Mouse (Mus musculus): ENCODE measurements around the gene Cript. TPM values are rescaled to one million over a fixed set of nuclear protein-coding genes. Genes with fewer than 3 reads are reported as not detected.
"Not testable (repeated sequence)": the region's sequence is repeated elsewhere in the genome, so short reads cannot be mapped to it uniquely, and the experiment has no call there.

Cript gene
- polyA plus RNA-seq, 1 experiment from 2014 or later: 115 TPM

DNA sequence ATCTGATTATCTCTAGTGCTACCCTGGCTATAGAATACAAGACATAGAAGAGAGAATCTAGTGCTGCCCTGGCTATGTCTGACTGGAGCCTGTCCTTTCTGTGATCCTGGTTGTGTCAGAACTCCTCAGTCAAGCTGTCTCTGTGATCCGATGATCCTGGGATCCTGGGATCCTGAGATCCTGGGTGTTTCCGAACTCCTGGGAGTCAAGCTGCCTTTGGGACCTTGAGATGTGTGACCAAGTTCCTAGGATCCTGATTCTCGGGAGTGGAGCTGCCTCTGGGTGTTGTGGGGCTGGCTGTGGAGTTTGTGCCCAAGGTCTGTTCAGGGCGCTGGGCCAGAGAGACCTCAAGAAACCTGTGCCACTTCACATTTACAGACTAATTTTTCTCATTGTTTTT lies 43.6 kb downstream of the Cript start:
- no peaks in the 10 kb centered on the region for H3K27me3 ChIP-seq (replicated peaks)
- no peak overlapping the region for H3K4me2 ChIP-seq
- H3K27ac ChIP-seq (ENCODE audit: poor library complexity, severe bottlenecking): no peak overlapping the region
- H3K36me3 ChIP-seq: no peaks in the 10 kb centered on the region
- no peak for ATAC-seq (ENCODE audit: insufficient number of reproducible peaks, low FRiP score)
- WGBS: 80% methylated on average over 4 of the region's 4 CpGs
- no peaks in the 10 kb centered on the region for H3K4me1 ChIP-seq (replicated peaks)
- no peak overlapping the region for H3K4me3 ChIP-seq
- H3K9ac ChIP-seq: no peak overlapping the region
- H3K9me3 ChIP-seq (replicated peaks): no peaks in the 10 kb centered on the region

DNA sequence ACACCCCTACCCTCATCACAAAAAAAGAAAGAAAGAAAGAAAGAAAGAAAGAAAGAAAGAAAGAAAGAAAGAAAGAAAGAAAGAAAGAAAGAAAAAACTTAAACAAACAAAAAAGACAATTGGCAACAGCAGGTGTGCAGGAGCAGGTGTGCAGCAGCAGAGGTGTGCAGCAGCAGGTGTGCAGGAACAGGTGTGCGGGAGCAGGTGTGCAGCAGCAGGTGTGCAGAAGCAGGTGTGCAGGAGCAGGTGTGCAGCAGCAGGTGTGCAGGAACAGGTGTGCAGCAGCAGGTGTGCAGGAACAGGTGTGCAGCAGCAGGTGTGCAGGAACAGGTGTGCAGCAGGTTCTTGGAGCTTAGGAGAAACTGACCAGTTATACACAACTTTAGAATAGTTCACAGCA lies 46.8 kb downstream of the Cript start:
- not testable (repeated sequence) for H3K9ac ChIP-seq; ATAC-seq (ENCODE audit: insufficient number of reproducible peaks, low FRiP score); H3K9me3 ChIP-seq (replicated peaks); H3K27me3 ChIP-seq (replicated peaks); H3K4me2 ChIP-seq; H3K4me1 ChIP-seq (replicated peaks); H3K4me3 ChIP-seq; H3K36me3 ChIP-seq; H3K27ac ChIP-seq (ENCODE audit: poor library complexity, severe bottlenecking)
- WGBS: 87% methylated on average over 1 of the region's 1 CpGs

GRCm38 (mm10) chr17:87072766-87073440 lies 47.6 kb downstream of the Cript start:
- no peak for ATAC-seq (ENCODE audit: insufficient number of reproducible peaks, low FRiP score)
- no peaks in the 10 kb centered on the region for H3K4me1 ChIP-seq (replicated peaks)
- H3K4me3 ChIP-seq: no peak overlapping the region

DNA sequence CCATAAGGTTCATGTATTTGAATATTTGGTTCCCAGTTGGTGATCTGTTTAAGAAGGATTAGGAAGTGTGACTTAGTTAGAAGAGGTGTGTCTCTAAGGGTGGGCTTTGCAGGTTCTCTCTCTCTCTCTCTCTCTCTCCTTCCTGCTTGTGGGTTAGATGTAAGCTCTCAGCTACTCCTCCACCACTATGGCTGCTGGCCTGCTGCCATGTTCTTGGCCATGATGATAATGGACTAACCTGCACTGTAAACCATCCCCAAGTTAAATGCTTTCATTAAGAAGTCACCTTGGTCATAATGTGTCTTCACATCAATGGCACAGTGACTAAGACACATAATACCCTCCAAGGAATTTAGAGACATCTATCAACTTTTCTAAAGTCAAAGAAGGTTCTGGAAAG lies 48.1 kb downstream of the Cript start:
- no peak for ATAC-seq (ENCODE audit: insufficient number of reproducible peaks, low FRiP score)
- Histone ChIP-seq H3K27me3 (replicated peaks) (no peaks in the 10 kb centered on the region), H3K27ac (ENCODE audit: poor library complexity, severe bottlenecking) (no peak overlapping the region), H3K4me3 (no peak overlapping the region), H3K9me3 (replicated peaks) (peaks cover 7% of the 10 kb centered on the region), H3K36me3 (no peaks in the 10 kb centered on the region), H3K9ac (no peak overlapping the region), H3K4me2 (no peak overlapping the region), H3K4me1 (replicated peaks) (no peaks in the 10 kb centered on the region)

More at GRCm38 (mm10) chr17:87072766-87073440, 47.6 kb downstream of the Cript start:
- Histone ChIP-seq H3K36me3 (no peaks in the 10 kb centered on the region), H3K27ac (ENCODE audit: poor library complexity, severe bottlenecking) (no peak overlapping the region), H3K9ac (no peak overlapping the region), H3K4me2 (no peak overlapping the region), H3K27me3 (replicated peaks) (no peaks in the 10 kb centered on the region), H3K9me3 (replicated peaks) (peaks cover 7% of the 10 kb centered on the region)
- 54% methylated on average over 5 of the region's 5 CpGs for WGBS

DNA sequence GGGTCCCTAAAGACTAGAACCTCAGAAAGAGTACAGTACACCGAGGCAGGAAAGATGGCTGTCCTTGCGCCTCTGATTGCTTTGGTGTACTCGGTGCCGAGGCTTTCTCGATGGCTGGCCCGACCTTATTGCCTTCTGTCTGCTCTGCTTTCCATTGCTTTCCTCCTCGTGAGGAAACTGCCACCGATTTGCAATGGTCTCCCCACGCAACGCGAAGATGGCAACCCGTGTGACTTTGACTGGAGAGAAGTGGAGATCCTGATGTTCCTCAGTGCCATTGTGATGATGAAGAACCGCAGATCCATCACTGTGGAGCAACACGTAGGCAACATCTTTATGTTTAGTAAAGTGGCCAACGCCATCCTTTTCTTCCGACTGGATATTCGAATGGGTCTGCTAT lies 52.9 kb downstream of the Cript start:
- not testable (repeated sequence) for H3K4me2 ChIP-seq; H3K4me1 ChIP-seq (replicated peaks); H3K9ac ChIP-seq; H3K9me3 ChIP-seq (replicated peaks); H3K27me3 ChIP-seq (replicated peaks); H3K4me3 ChIP-seq; H3K36me3 ChIP-seq; ATAC-seq (ENCODE audit: insufficient number of reproducible peaks, low FRiP score); H3K27ac ChIP-seq (ENCODE audit: poor library complexity, severe bottlenecking)
- WGBS: 90% methylated on average over 17 of the region's 17 CpGs

DNA sequence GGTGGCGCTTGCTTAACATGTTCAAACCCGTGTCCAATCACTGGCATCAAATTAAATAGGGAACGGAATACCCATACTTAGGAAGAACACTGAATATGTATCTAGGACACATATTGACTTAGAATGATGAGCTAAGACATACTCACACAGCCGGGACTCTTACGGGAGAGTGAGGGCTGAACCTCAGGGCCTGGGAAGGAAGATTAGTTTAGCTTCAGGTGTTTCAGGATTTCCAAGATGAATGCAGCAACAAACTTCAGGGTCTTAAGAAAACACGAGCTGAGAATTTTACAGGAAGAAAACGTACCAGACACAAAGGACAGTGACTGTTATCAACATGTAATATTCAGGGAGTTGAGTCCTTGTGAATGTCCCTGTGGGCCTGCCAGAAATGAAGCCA lies 55.4 kb downstream of the Cript start:
- WGBS: 76% methylated on average over 7 of the region's 7 CpGs
- H3K27me3 ChIP-seq (replicated peaks): no peaks in the 10 kb centered on the region
- no peak overlapping the region for H3K27ac ChIP-seq (ENCODE audit: poor library complexity, severe bottlenecking)
- H3K4me3 ChIP-seq: no peak overlapping the region
- no peaks in the 10 kb centered on the region for H3K4me1 ChIP-seq (replicated peaks)
- H3K4me2 ChIP-seq: no peak overlapping the region
- H3K36me3 ChIP-seq: no peaks in the 10 kb centered on the region
- no peak for ATAC-seq (ENCODE audit: insufficient number of reproducible peaks, low FRiP score)
- peaks cover 7% of the 10 kb centered on the region for H3K9me3 ChIP-seq (replicated peaks)
- no peak overlapping the region for H3K9ac ChIP-seq

GRCm38 (mm10) chr17:87082547-87082946 lies 57.2 kb downstream of the Cript start:
- Histone ChIP-seq H3K4me3 (no peak overlapping the region), H3K9me3 (replicated peaks) (peaks cover 7% of the 10 kb centered on the region; the same call in 1 of the 2 replicates), H3K27ac (ENCODE audit: poor library complexity, severe bottlenecking) (no peak overlapping the region), H3K4me2 (no peak overlapping the region), H3K27me3 (replicated peaks) (no peaks in the 10 kb centered on the region), H3K36me3 (no peaks in the 10 kb centered on the region), H3K4me1 (replicated peaks) (no peaks in the 10 kb centered on the region), H3K9ac (no peak overlapping the region)
- WGBS: 86% methylated on average over 4 of the region's 4 CpGs
- no peak for ATAC-seq (ENCODE audit: insufficient number of reproducible peaks, low FRiP score)

DNA sequence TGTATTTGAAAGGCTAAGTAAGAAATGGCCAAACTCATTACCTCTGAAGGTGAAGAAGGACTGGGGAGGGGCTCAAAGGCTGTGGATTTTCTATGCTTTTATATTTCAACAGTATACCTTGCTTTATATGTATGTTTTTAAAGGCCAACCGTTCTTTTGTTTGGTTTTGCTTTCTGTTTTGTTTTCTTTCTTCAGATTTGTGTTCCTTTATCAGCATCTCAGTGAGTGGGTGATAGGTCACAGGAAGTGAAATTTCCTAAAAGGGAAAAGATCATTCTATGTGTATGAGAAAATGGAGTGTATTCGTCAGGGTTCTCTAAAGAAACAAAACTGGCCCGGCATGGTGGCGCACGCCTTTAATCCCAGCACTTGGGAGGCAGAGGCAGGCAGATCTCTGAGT lies 58.3 kb downstream of the Cript start:
- no peaks in the 10 kb centered on the region for H3K27me3 ChIP-seq (replicated peaks)
- 0 out of 2 replicates have a peak, but pooled peaks cover 4% of the 10 kb centered on the region for H3K9me3 ChIP-seq (replicated peaks)
- H3K9ac ChIP-seq: no peak overlapping the region
- no peak for ATAC-seq (ENCODE audit: insufficient number of reproducible peaks, low FRiP score)
- 74% methylated on average over 5 of the region's 5 CpGs for WGBS
- no peaks in the 10 kb centered on the region for H3K4me1 ChIP-seq (replicated peaks)
- no peak overlapping the region for H3K27ac ChIP-seq (ENCODE audit: poor library complexity, severe bottlenecking)
- no peak overlapping the region for H3K4me2 ChIP-seq
- no peaks in the 10 kb centered on the region for H3K36me3 ChIP-seq
- H3K4me3 ChIP-seq: no peak overlapping the region

Other genes starting within 250 kb of the Cript start
- gene Tmem247, start 108.2 kb upstream of the Cript start, polyA plus RNA-seq (2016; fragmentation: Nextera tagmentation; extraction: Ambion mirVana): not detected in 2 replicates
- not detected in 2 replicates for gene Atp6v1e2, start 77.7 kb upstream of the Cript start, polyA plus RNA-seq (2016; fragmentation: Nextera tagmentation; extraction: Ambion mirVana)
- gene Rhoq, start 62.5 kb upstream of the Cript start, polyA plus RNA-seq (2016; fragmentation: Nextera tagmentation; extraction: Ambion mirVana): 28.4 and 32.6 TPM in 2 replicates
- 16.9 and 21.5 TPM in 2 replicates for gene Pigf, start 144 bp upstream of the Cript start, polyA plus RNA-seq (2016; fragmentation: Nextera tagmentation; extraction: Ambion mirVana)
- gene Socs5, start 82.1 kb downstream of the Cript start, polyA plus RNA-seq (2016; fragmentation: Nextera tagmentation; extraction: Ambion mirVana): 13.5 and 17.0 TPM in 2 replicates
- 68.8 and 70.8 TPM in 2 replicates for gene Mcfd2, start 240.4 kb downstream of the Cript start, polyA plus RNA-seq (2016; fragmentation: Nextera tagmentation; extraction: Ambion mirVana)

All from heart, embryonic 12.5 days (tissue).